Mouse (Mus musculus) left cerebral cortex, postnatal 36 days (tissue): ENCODE data around the gene Sema3c. TPM values are rescaled to one million over a fixed set of nuclear protein-coding genes. Genes with fewer than 3 reads are reported as not detected.
A peak's percentile ranks its signal among the peaks of the same experiment; 100 is the strongest.
"Not testable (repeated sequence)": the region's sequence is repeated elsewhere in the genome, so short reads cannot be mapped to it uniquely, and the experiment has no call there.

Experiments used
- DNase-seq, 2 experiments: peaks; one replicate each; pipeline ENCODE4 v3.0.0; 2021 to 2022; ENCODE audit warnings: low spot score in 2 of 2, mixed read lengths in 1 of 2
- intact Hi-C: fragments of 180-260 bp; cut with DNase I; formaldehyde crosslinking; loops from one replicate; pipeline ENCODE4 v1.15.1; 2025
- total RNA-seq, 2 experiments: library from RNA; stranded (reverse); gene quantifications; 2 replicates each; pipeline ENCODE4 v1.2.3; 2021

Sema3c gene
- 10 to 100 TPM; 18.5 to 19.6 TPM for total RNA-seq

DNA sequence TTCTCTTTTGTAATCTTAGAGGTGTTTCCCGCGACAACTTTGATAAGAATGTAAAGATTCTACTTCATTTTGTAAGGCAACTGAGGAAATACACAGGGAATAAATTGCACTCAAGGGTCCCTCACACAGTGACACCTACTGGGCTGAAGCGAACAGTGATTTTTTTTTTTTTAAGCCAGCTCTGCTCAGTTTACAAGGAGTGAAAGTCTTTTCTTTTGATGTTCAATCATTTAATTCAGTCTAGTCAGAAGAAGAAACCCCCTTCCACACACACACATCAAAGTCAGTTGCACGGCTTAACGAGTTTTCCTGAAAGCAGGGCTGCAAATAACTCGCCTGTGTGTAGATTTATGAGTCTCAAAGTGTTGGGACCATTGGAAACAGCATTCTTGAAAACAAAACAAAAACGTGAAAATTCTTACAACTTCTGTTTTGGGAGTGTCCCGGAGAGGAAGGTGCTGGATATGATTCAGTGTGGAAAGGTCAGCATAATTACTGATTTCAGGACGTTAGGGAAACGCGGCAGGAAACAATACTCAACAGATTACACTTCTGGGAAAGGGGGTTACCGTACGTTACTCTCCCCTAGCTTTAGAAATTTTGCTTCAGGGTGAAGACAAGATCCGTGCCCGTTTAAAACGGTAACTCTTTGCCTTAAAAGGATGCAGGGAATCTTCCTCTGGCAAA, at the start of gene Sema3c:
Gene Sema3c, plus strand, starts transcription at position 588 of the 687 bp plus-strand sequence.
- DNase-seq: no peak
- intact Hi-C loops: loop anchor here (5.0 to 10.0 kb wide), 2 partner anchors 193 to 619 kb away; no protein-coding TSS in a partner anchor

DNA sequence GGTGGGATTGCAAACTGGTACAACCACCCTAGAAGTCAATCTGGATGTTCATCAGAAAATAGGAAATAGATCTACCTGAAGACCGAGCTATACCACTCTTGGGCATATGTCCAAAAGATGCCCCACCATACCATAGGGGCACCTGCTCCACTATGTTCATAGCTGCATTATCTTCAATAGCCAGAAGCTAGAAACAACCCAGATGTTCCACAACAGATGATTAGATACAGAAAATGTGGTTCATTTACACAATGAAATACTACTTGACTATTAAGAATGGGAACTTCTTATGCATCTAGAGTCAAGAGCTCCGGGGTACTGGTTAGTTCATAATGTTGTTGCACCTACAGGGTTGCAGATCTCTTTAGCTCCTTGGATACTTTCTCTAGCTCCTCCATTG, 42.9 kb upstream of the Sema3c start:
- intact Hi-C loops, DNase-seq: not testable (repeated sequence)

DNA sequence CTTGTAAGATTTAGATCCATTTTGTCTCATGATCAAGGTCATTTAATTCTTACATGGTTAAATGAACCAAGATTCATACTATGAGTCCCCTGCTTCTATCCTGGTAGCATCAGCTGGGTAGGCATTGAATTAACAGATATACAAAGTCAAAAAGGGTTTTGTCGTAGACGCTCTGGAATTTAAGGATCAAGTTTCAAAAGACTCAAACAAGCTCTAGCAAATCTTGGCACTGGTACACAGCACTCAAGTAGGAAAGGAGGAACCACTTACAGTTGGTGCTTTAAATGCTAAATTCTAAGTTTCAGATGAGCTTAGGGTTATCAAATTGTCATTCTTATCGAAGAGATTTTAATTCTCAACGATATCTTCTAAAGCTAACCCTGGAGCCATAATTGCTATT, 30.9 kb upstream of the Sema3c start:
- intact Hi-C loops: no loop called here
- DNase-seq: no peak

DNA sequence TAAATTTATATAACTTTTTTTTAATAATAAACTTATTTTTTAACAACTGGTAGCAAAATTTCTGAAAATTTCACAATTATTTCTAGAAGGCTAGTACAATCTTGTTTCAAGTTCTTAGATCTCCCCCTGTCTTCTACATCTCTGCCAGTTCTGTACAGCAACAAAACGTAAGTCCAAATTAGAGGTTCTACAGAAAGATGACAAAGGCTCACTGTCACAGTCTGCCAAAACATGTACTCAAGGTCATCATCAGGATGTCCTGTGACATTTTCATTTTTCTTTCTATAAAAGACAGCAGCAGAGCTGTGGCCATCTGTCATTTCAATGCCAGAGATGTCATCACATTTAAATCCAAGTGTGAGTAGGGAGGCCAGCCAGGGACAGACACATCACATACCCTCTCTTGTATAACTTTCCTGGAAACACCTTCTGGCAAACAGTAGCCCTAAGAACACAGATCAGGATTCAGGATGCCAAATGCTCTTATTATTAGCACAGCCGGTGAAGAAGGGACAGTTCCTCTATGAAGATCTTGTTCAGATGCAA, 29.1 kb upstream of the Sema3c start:
- DNase-seq: no peak
- intact Hi-C loops: no loop called here

DNA sequence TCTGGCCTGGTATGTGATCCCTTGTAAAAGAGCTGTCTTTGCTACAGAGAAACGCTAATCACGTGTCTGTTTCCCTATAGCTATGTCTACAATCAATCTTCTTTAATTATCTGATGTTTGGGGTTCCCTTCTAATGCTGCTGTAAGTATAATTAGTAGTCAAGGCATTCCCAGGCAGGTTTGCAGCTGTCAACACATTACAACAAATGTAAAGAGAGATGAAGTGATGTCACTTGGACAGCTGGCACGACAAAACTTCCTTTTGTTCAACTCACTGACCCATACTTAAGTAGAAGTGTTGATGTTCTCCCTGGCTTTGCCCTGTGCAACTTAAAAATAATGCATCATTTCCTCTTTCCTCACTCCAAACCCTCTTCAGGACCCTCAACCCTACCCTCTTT, 22.4 kb upstream of the Sema3c start:
- intact Hi-C loops: no loop called here
- DNase-seq: no peak

DNA sequence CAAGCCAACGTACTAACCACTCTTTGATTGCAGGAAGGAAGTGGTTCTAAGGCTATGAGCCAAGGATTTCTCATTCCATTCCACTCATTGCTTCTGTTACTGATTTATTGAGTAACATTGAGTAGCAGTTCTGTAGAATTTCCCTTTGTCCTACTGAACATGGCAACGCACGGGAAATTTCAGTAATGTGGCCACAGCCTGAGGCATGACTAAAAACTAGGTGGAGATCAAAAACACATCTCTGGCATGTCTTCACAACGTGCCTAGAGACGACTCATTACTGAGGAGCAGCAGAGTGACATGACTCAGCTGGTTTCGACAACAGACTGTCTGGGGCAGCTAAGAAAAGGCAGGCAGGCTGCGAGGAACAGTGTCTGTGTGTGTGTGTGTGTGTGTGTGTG, 18.0 kb upstream of the Sema3c start:
- DNase-seq: peak in 1 of 2 experiments; percentile 11
- intact Hi-C loops: no loop called here

DNA sequence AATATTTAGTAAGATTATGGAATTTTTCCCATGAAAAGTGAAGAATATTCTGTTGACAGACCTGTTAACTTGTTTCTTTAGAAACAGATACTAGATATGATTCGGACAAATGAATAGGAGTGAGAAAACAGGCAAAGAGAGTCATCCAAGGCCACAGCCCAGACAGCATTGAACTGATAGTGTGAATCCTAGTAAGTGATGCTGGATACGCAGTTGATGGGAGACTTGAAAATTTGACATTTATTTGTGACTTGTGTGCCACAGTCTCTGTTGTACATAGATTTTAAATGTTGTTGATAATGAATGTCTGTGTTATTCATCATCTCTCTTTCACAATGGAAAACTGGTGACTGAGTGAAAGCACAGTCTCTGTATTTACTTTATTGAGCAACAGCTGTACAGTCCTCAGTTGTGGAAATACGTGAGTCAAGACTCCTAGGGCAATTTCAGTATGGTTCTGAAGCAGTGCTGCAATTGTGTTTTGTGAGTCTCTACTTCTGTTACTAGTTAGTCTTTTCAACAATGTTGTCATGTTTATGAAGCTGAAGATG, 17.3 kb upstream of the Sema3c start:
- intact Hi-C loops: no loop called here
- DNase-seq: no peak

DNA sequence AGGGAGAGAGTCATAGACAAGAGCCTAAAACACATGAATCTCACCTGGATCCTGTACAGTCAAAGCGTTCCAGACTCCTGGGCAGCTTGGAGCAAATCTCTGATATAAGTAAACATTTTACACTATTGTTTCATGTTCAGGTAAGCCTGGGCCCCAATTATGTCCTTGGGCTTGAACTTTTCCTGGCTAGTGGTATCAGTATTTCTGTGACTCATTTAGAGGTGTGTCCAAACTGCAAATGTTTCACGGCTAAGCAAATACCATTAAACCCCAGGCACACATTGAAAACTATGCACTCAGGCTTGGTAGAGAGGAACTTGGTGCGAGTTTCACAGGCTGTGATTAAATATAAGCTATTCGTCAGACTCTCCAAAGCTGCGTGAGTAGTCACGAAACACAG, 2.5 kb upstream of the Sema3c start:
- intact Hi-C loops: loop anchor here (5.0 to 10.0 kb wide), 2 partner anchors 196 to 617 kb away; no protein-coding TSS in a partner anchor
- DNase-seq: no peak

DNA sequence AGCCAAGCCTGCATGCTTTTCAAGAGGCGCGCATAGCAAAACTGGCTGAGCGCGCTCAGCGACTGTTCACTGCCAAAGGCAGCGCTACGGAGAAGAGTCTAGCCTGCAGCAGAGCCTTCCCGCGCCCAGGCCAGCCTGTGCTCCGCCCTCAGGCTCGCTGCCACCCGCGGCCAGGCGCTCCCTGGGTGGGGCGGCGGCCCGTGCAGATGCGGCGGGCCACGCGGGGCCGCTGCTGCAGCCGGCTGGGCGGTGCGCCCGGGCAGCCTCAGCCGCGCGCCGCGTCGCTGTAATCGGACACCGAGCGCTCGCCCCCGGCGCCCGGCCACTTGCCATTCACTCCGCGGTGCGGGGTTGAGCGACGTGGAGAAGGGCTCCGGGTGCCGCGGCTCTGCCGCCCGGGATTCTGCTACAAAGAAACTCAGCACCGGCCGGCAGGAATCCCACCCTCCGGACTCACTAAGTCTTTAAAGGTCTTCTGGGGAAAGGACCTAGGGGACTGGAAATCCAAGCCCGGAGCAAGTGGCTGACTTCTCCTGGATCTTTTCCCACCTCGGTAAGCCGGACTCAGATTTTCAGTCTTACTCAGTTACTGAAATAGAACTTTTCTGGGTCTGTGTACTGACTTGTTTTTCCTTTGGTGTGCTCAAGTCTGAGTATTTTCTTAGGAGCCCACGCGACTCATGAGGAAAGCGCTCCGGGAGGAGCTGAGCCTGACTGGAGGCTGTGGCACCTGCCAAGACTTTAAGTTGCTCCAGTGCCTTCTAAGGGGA, 517 bp downstream of the Sema3c start:
- intact Hi-C loops: loop anchor here (5.0 to 10.0 kb wide), 3 partner anchors 193 to 620 kb away; no protein-coding TSS in a partner anchor

DNA sequence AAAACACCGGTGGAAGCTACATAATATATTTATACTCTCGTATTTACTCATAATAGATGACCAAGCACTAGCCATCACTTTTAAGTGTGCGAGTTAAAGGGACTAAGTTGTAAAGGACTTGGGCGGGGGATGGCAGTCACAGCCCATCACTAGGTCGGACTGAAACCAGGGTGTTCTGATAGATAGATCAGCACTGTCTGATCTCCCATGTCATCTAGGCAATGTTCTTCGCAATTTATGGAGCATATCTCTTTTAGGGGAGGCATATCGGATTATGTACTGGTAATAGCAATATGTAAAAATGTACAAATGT, 1.1 kb downstream of the Sema3c start:
- DNase-seq: no peak

More for the DNA sequence above, 517 bp downstream of the Sema3c start:
- peak; percentile 57 to 65 for DNase-seq

DNA sequence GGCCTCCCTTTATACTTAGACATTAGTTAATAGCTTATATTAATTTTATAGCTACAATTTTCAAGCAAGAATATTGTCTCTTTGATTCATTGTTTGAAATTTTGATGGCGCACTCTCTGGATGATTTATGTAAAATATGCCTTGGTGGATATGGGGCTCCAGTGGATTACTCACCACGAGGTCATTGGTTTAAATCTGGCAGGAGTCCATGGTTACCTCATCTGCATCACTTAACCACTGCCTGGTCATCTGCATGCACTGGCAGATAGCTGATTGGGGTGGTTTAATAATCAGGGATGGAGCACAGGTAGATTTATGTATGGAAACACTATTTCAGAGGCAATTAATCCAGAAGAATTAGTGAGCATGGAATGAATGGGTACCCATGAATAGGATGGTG, 2.0 kb downstream of the Sema3c start:
- DNase-seq: no peak

More for the DNA sequence above, 1.1 kb downstream of the Sema3c start:
- intact Hi-C loops: loop anchor here (5.0 to 10.0 kb wide), 2 partner anchors 463 to 620 kb away; no protein-coding TSS in a partner anchor

DNA sequence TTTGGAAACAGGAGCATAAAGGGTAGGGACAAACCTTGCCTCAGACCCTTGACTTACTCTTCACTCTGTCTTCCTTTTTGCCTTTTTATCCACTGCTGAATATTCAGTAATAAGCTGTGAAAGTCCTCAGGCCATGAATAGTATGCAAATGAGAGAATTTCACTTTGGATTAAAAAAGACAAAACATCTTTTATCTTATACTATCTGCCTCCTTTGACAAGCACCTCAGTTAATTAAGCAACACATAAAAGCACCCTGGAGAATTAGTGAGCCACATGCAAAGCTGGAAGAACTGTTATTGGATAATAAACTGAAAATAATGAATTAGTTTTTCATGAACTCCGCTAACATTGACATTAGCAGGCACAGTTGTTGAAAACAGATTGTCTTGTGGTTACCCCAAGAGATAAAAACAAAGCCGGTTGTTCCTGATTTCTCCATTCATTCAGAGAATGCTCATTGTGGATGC, 8.0 kb downstream of the Sema3c start:
- intact Hi-C loops: no loop called here
- DNase-seq: no peak

More for the DNA sequence above, 2.0 kb downstream of the Sema3c start:
- intact Hi-C loops: loop anchor here (5.0 to 10.0 kb wide), 2 partner anchors 464 to 621 kb away; no protein-coding TSS in a partner anchor

DNA sequence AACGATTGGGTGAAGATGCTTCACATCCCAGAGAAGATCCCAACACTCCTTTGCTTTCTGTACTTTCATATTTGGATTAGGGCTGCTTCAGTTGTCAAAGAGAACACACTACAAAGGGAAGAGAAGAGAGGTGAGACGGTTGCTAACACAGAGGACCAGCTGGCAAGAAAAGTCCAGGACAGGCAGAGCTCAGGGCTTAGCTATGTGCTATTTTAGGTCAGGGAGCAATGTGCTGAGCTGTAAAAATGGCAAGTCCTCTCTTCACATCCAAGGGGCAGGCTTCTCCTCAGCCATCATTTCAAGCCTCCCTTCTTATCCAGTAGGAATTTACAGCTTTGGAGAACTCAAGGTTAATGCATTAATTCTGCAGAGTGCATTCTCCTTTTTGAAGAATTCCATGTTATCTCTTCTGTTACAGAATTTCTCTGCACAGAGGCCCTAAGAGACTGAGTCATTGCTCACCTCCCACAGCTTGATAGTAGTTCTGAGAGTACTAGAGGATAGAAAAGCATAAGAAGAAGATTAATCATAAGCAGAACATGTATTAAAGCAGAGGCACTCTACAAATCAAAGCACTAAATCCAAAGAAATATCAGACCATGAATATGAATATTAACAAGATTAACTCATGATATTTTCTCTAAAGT, 10.3 kb downstream of the Sema3c start:
- no peak for DNase-seq
- intact Hi-C loops: no loop called here

DNA sequence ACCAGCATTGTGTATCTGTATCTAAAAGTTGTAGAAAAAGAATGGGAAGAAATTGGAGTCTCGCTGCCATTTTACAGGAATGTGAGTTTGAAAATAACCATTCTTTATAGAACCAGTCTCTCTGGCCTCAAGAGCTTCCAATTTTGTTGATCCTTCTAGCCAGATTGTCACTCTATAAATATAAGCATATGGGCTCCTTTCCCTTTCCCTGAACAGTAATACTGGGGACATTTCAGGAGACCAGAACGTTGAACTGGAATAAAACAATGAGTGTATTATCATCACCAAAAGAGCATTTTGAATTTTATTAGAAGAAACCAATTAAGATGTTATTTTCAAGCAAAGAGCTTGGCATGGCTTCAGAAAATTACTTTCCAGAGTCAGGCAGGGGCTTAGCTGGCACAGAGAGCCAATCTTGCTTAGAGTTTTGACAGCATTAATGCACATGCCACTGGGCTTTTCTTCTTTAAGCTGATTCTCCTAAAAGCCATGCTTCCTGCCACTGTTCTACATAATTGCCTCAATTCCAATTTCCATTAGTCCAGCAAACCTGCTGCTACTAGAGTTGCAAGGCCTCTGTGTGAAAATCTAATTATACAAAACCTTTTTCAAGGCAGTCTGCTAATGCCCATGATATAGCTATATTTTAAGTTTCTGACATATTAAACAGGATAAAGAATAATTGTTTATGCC, 12.6 kb downstream of the Sema3c start:
- intact Hi-C loops: no loop called here
- no peak for DNase-seq

DNA sequence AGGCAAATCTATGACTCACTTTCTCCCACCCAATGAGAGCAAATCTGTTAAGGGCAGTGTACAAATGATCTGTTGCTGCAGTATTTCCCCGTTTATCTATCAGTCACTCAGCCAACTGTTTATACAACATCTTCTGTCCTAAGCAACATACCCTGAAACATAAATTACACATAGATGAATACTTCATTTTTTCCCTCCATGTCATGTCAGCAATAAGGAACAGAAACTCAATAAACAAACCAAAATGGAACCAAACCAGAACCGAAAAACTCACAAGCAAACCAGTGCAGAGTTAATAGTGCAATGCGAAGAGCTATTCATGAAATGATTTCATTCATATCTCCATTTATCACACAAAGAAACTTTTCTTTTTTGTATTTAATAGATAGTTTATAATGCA, 17.8 kb downstream of the Sema3c start:
- intact Hi-C loops: no loop called here
- DNase-seq: no peak

DNA sequence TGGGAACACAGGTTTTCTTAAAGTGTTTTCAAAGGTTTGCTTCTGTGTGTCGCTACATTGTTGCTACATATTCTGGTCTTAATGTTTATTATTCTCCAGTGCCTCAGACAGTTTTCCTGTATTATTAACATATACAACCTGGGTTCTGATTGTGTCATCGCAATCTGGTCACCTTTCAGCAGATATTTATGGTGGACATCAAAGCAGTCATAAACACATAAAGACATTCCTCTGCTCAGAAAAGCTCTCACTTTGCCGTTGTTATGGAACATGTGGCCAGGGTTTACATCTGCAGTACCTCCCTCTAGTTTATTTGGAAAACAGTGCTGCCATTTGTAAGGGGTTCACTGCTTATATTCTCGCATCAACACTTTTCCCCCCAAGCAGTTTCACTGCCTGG, 27.6 kb downstream of the Sema3c start:
- DNase-seq: no peak
- intact Hi-C loops: no loop called here

DNA sequence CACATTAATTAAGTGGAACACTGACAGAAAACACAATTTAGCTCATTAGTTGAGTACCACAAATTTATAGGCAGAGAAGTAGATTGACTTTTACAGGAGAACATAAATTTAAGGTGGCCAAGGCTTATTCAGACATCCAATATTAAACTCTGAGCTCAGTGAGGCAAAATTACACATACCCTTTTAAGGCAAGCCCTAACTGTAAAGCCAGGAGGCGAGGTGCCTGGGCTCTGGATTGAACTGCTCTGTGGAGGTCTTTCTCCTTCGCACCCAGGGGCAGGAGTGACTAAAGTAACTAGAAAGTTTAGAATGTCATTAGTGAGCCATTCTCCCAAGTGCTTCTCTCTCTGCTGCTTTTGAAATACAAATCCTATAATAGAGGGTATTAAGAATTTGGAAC, 46.5 kb downstream of the Sema3c start:
- DNase-seq: no peak
- intact Hi-C loops: no loop called here

DNA sequence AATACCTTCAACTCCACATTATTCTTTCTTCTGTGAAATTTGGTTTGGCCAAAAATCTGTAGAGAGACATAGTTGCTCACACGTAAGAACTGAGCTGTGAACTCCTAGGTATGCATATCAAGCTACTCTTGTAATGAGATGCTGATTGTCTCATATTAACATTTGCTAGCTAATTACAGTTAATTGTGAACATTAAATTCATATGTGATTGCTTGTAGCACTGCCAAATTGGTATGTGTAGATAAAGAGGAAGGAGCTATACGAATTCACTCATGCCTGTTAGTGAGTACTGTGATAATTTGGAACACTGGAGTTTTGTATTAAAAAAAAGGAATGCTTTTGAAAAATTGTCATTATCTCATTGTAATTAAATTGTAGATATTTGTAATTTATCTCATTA, 48.5 kb downstream of the Sema3c start:
- intact Hi-C loops: no loop called here
- DNase-seq: no peak

DNA sequence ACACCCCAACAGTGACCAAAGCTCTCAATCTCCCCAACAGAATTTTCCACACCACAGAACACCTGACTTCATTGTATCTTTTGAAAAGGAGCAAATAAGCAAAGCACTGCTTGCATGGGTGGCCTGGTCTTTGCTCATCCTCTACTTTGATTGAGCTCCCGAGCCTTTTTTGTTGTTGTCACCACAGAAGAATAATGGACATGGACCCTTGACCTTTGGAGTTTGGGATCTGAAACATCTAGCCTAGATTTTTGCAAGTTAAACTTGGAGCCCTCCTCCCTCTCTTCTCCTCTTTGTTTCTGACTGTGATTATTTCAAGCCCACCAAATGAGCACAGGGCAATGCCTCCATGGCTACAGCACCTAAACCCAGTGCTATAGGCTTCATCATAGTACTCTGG, 54.5 kb downstream of the Sema3c start:
- intact Hi-C loops: no loop called here
- DNase-seq: no peak
